Mouse (Mus musculus) cerebellum, adult 2 months (tissue): ENCODE results near the gene Zbtb9. TPM values are rescaled to one million over a fixed set of nuclear protein-coding genes. Genes with fewer than 3 reads are reported as not detected.

Source experiments
- DNase-seq, 2 experiments: peaks; one replicate each; pipeline ENCODE4 v3.0.0; 2021
- H3K27ac ChIP-seq: fragments of 200-500 bp; 2 replicates; pipeline ENCODE4 v1.5.1; 2012; ENCODE audit warnings: low read length, control low read depth, inconsistent platforms; ENCODE audit not compliant: insufficient read depth
- H3K27me3 ChIP-seq: fragments of 200-500 bp; 2 replicates; pipeline ENCODE4 v1.6.1; 2012; ENCODE audit warnings: inconsistent platforms, mild to moderate bottlenecking, low read length, moderate library complexity; ENCODE audit not compliant: control insufficient read depth, insufficient read depth
- H3K4me1 ChIP-seq: fragments of 200-500 bp; 2 replicates; pipeline ENCODE4 v1.6.1; 2011; ENCODE audit warnings: low read length; ENCODE audit not compliant: control insufficient read depth, insufficient read depth
- H3K4me3 ChIP-seq: fragments of 200-500 bp; replicated peaks from 2 replicates; pipeline ENCODE3; 2011; ENCODE audit warnings: mild to moderate bottlenecking, low read depth, low read length, control low read depth; ENCODE audit not compliant: insufficient read depth
- CTCF ChIP-seq: fragments of 200-500 bp; IDR thresholded peaks from 2 replicates; pipeline ENCODE4 v1.5.1; 2011; ENCODE audit warnings: low read depth, mild to moderate bottlenecking, control low read depth, low read length, moderate library complexity, borderline replicate concordance; ENCODE audit not compliant: insufficient read depth
- POLR2A ChIP-seq: fragments of 200-500 bp; IDR thresholded peaks from 2 replicates; pipeline ENCODE4 v1.6.1; 2011; ENCODE audit warnings: low read length, control low read depth, borderline replicate concordance; ENCODE audit not compliant: insufficient read depth
- WGBS: fragments of 180-500 bp; shearing (Covaris S2); methylation state at CpG from one replicate; pipeline ENCODE4 v1.1.7; 2018; 5-methylcytosine and 5-hydroxymethylcytosine counted together
- polyA plus RNA-seq: library from polyadenylated mRNA; depleted of rRNA; stranded (reverse); fragments of >200 nt; gene quantifications from 2 replicates; pipeline ENCODE4 v1.2.3, GENCODE M21; 2012

The Zbtb9 gene
- polyA plus RNA-seq, 1 experiment = 13.9 TPM

GRCm38 (mm10) chr17:26983382-26983781, 10.4 kb downstream of the Zbtb9 start:
- Histone ChIP-seq H3K27me3 (no peaks in the 10 kb centered on the region), H3K4me1 (no peaks in the 10 kb centered on the region), H3K4me3 (no peak overlapping the region), H3K27ac (no peak overlapping the region)
- no peak for DNase-seq
- TF ChIP-seq CTCF = no peak
- TF ChIP-seq POLR2A = no peak
- 89% methylated on average over 4 of the region's 4 CpGs for WGBS

DNA sequence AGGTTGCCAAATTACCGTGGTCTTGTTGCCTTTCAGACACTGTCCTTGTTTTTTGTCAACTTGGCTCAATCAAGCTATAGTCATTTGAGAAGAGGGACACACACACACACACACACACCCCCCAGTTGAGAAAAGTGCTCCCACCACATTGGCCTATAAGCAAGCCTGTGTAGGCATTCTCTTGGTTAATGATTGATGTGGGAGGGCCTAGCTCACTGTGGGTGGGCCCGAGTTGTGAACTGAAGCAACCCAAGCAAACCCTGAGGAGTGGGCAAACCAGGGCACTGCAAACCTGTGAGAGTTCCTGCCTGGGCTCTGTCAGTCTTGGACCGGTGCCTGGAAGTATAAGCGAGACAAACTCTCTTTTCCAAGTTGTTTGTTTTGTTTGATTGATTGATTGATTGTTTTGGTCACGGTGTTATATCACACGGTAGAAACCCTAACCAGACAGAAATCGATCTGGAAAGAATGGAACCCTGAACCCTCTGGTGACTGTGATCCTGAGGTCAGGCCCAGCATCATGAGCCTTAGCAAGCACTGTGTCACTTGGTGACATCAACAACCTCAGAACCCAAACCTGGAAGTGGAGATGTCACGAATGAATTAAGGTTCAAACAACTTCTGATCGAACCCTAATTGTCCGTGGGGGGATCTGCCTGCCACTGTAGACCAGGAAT, 12.7 kb downstream of the Zbtb9 start:
- TF ChIP-seq CTCF = no peak
- TF ChIP-seq POLR2A = no peak
- H3K4me1 ChIP-seq = no peaks in the 10 kb centered on the region
- no peak for DNase-seq

GRCm38 (mm10) chr17:26990521-26990920, 17.6 kb downstream of the Zbtb9 start:
- TF ChIP-seq CTCF (no peak), POLR2A (no peak)
- H3K4me1 ChIP-seq = no peaks in the 10 kb centered on the region
- H3K27ac ChIP-seq = no peak overlapping the region

More for the DNA sequence above, 12.7 kb downstream of the Zbtb9 start:
- no peak overlapping the region for H3K27ac ChIP-seq
- H3K4me3 ChIP-seq = no peak overlapping the region
- H3K27me3 ChIP-seq = no peaks in the 10 kb centered on the region
- 71% methylated on average over 10 of the region's 10 CpGs for WGBS

DNA sequence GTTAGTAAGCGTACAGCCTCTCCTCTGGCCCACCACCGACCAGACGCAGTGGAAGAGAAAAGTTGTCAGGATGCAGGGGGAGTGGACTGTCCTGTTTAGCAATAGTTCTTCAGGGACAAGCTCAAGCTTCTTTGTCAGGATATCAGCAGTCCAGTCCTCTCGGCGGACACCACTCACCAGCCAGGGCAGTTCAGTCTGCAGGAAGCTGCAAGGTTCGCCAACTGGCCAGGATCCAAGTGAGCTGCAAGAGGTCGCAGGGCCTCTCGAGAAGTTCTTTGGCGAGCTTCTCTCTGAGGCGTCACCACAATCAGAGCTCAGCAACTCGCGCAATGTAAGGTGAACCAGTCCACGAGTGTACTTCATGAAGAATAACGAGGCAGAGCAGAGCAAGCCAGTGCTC, 21.4 kb downstream of the Zbtb9 start:
- WGBS = 29% methylated on average over 14 of the region's 14 CpGs
- H3K27ac ChIP-seq = no peak overlapping the region
- no peaks in the 10 kb centered on the region for H3K27me3 ChIP-seq
- no peak overlapping the region for H3K4me3 ChIP-seq
- H3K4me1 ChIP-seq = no peaks in the 10 kb centered on the region
- DNase-seq = no peak
- TF ChIP-seq CTCF (no peak), POLR2A (no peak)

More at GRCm38 (mm10) chr17:26990521-26990920, 17.6 kb downstream of the Zbtb9 start:
- DNase-seq = no peak
- H3K27me3 ChIP-seq = no peaks in the 10 kb centered on the region
- H3K4me3 ChIP-seq = no peak overlapping the region

GRCm38 (mm10) chr17:26995006-26995405, 22.0 kb downstream of the Zbtb9 start:
- 76% methylated on average over 6 of the region's 6 CpGs for WGBS
- DNase-seq = no peak
- Histone ChIP-seq H3K27me3 (no peaks in the 10 kb centered on the region), H3K4me3 (no peak overlapping the region), H3K27ac (no peak overlapping the region), H3K4me1 (no peaks in the 10 kb centered on the region)
- TF ChIP-seq CTCF = no peak
- no peak for TF ChIP-seq POLR2A

- WGBS = 78% methylated on average over 8 of the region's 8 CpGs
- Histone ChIP-seq H3K27ac (no peak overlapping the region), H3K27me3 (no peaks in the 10 kb centered on the region), H3K4me3 (no peak overlapping the region), H3K4me1 (no peaks in the 10 kb centered on the region)
- TF ChIP-seq CTCF = no peak
- no peak for TF ChIP-seq POLR2A
- no peak for DNase-seq
Observed at GRCm38 (mm10) chr17:26995562-26995961, 22.6 kb downstream of the Zbtb9 start.

DNA sequence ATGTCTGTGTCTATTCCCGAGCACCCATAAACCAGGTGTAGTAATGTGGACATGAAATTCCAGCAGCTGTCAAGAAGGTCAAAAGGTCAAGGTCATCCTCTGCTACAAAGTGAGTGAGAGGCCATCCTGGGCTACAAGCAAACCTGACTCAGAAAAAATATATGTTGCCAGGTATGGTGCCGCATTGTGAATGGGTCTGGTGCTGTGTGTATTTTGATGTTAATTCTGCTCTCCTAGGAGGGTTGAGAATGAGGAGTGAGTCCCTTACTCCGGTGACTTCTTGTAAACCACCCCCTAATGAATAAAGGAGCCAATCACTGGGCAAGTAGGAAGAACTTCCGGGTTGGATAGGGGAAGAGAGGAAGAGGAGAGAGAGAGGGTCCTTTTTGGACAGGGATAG, 24.7 kb downstream of the Zbtb9 start:
- 82% methylated on average over 4 of the region's 4 CpGs for WGBS
- Histone ChIP-seq H3K27ac (no peak overlapping the region), H3K4me1 (no peaks in the 10 kb centered on the region), H3K4me3 (no peak overlapping the region), H3K27me3 (no peaks in the 10 kb centered on the region)
- no peak for DNase-seq
- TF ChIP-seq CTCF (no peak), POLR2A (no peak)

DNA sequence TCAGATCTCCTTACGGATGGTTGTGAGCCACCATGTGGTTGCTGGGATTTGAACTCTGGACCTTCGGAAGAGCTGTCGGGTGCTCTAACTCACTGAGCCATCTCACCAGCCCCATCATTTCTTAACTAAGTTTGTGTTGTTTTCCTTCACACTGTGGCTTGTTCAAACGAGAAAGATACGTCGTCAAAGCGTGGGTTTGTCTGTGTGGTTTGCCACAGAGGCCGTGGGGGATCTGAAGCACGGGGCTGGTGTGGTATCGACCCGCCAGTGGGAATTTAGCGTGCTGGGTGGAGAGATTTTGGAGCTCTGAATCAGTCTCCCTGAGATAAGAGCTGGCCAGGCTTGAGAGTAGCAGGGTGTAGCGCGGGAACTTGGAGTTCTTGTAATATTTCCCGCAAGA, 25.3 kb downstream of the Zbtb9 start:
- WGBS = 92% methylated on average over 15 of the region's 15 CpGs
- no peak for TF ChIP-seq POLR2A
- Histone ChIP-seq H3K27me3 (no peaks in the 10 kb centered on the region), H3K4me3 (no peak overlapping the region), H3K4me1 (no peaks in the 10 kb centered on the region), H3K27ac (no peak overlapping the region)
- DNase-seq = no peak
